Mouse (Mus musculus) myocyte (in vitro differentiated cells): ENCODE data around the gene Smg7.

Source experiments
- CEBPB ChIP-seq: IDR thresholded peaks from 2 replicates; pipeline ENCODE4 v1.6.1; 2011; ENCODE audit warnings: mild to moderate bottlenecking, moderate library complexity; ENCODE audit not compliant: poor library complexity, insufficient read depth, severe bottlenecking
- E2F4 ChIP-seq: IDR thresholded peaks from one replicate; pipeline ENCODE4 v1.6.1; 2011; ENCODE audit warnings: mild to moderate bottlenecking, control low read depth, moderate library complexity; ENCODE audit not compliant: insufficient read depth
- MAX ChIP-seq: IDR thresholded peaks from one replicate; pipeline ENCODE4 v1.6.1; 2011; ENCODE audit warnings: low read depth, mild to moderate bottlenecking, control low read depth
- MYOG ChIP-seq, 3 experiments: IDR thresholded peaks; one replicate each; pipeline ENCODE4 v1.6.1; 2011; ENCODE audit warnings: control low read depth in 2 of 3, low read depth in 2 of 3, mild to moderate bottlenecking in 2 of 3; ENCODE audit not compliant: insufficient read length in 2 of 3, control insufficient read depth in 1 of 3, insufficient read depth in 1 of 3
- POLR2A ChIP-seq: IDR thresholded peaks from one replicate; pipeline ENCODE4 v1.6.1; 2011; ENCODE audit warnings: low read depth, mild to moderate bottlenecking, control low read depth, moderate library complexity; ENCODE audit not compliant: insufficient read length
- POLR2AphosphoS2 ChIP-seq: IDR thresholded peaks from one replicate; pipeline ENCODE4 v1.6.1; 2011; ENCODE audit warnings: low read depth, control low read depth; ENCODE audit not compliant: insufficient read length
- TCF12 ChIP-seq: IDR thresholded peaks from one replicate; pipeline ENCODE4 v1.6.1; 2011; ENCODE audit warnings: mild to moderate bottlenecking, control low read depth; ENCODE audit not compliant: poor library complexity, insufficient read depth, severe bottlenecking
- TCF3 ChIP-seq: IDR thresholded peaks from one replicate; pipeline ENCODE4 v1.6.1; 2011; ENCODE audit warnings: low read depth, control low read depth; ENCODE audit not compliant: insufficient read length

DNA sequence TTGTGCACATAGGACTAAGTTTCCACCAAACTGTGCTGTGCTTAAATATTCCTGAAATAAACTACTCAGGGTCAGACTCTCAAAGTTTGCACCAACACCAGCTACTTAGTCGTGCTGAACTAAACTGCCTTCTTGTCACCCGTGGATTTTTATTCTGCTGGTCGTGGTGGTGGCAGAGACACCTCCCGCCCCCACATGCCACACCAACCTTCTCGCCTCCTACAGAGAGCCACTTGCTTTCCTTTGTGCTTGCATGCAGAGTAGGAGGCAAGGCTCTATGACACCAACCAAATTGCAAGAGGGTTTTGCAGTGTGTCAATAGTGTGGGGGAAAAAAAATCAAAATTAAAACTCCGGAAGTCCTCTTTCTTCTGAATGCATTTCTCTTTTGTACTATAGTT lies 82.9 kb downstream of the Smg7 start:
- TF ChIP-seq TCF12 (no peak), POLR2A (no peak), MAX (no peak), CEBPB (no peak), MYOG (IDR thresholded peaks at IDR 0.05; ENCODE audit: control insufficient read depth in 1 of 3, insufficient read depth in 1 of 3, insufficient read length in 2 of 3, low read depth in 2 of 3) (no peak), POLR2AphosphoS2 (no peak), E2F4 (no peak), TCF3 (no peak)
